Mouse (Mus musculus) spleen, adult 10 weeks (tissue): ENCODE data around the gene Ehf. TPM values are rescaled to one million over a fixed set of nuclear protein-coding genes. Genes with fewer than 3 reads are reported as not detected.

Source experiments
- polyA plus RNA-seq: library from polyadenylated mRNA; stranded (reverse); fragments of 350-450 nt; fragmentation: Illumina TruSeq; extraction: RNeasy Lipid Tissue Mini Kit (QIAGEN cat#74804); gene quantifications from one replicate; pipeline ENCODE4 v1.2.3, GENCODE M21; 2015; ENCODE audit warnings: low replicate concordance; ENCODE audit not compliant: insufficient read depth

Gene Ehf
- polyA plus RNA-seq: 9.3 TPM

GRCm38 (mm10) chr2:103303132-103303531, at the start of gene Ehf:
Gene Ehf, minus strand, starts transcription at chr2:103303278.

Other genes with a start within 250 kb of the Ehf start
- gene Pdhx, start 229.8 kb downstream of the Ehf start, polyA plus RNA-seq: 16.3 TPM
- gene Apip, start 229.6 kb downstream of the Ehf start, polyA plus RNA-seq: 41.2 TPM
- not detected for gene Elf5, start 108.4 kb upstream of the Ehf start, polyA plus RNA-seq
- 108 TPM for gene Cat, start 181.9 kb upstream of the Ehf start, polyA plus RNA-seq